Mouse (Mus musculus): ENCODE measurements around the gene Tyro3.

Tyro3 gene

GRCm38 (mm10) chr2:119797279-119797783 lies at the start of gene Tyro3:
TSS of gene Tyro3 (plus strand) at chr2:119797733.
- DNase-seq (ENCODE audit: inconsistent age in 2 of 2, low spot score in 1 of 2), result no peak

- no peak for DNase-seq (ENCODE audit: inconsistent age in 2 of 2, low spot score in 1 of 2)
Observed at GRCm38 (mm10) chr2:119749260-119749659, 48.3 kb upstream of the Tyro3 start.

- DNase-seq (ENCODE audit: inconsistent age in 2 of 2, low spot score in 1 of 2), result no peak
Observed at GRCm38 (mm10) chr2:119757601-119758100, 39.9 kb upstream of the Tyro3 start.

- peak; percentile 41 to 69 for DNase-seq (ENCODE audit: inconsistent age in 2 of 2, low spot score in 1 of 2)
Observed at GRCm38 (mm10) chr2:119758101-119758843, 39.3 kb upstream of the Tyro3 start.

- no peak for DNase-seq (ENCODE audit: inconsistent age in 2 of 2, low spot score in 1 of 2)
Observed at GRCm38 (mm10) chr2:119758844-119759835, 38.4 kb upstream of the Tyro3 start.

GRCm38 (mm10) chr2:119760251-119760650 lies 37.3 kb upstream of the Tyro3 start, which contains the start of gene Ltk:
TSS of gene Ltk (minus strand) at chr2:119760431.
- no peak for DNase-seq (ENCODE audit: inconsistent age in 2 of 2, low spot score in 1 of 2)

- no peak for DNase-seq (ENCODE audit: inconsistent age in 2 of 2, low spot score in 1 of 2)
Observed at GRCm38 (mm10) chr2:119762276-119762675, 35.3 kb upstream of the Tyro3 start.

GRCm38 (mm10) chr2:119763924-119764323 lies 33.6 kb upstream of the Tyro3 start:
- no peak for DNase-seq (ENCODE audit: inconsistent age in 2 of 2, low spot score in 1 of 2)

- no peak for DNase-seq (ENCODE audit: inconsistent age in 2 of 2, low spot score in 1 of 2)
Observed at GRCm38 (mm10) chr2:119767246-119767645, 30.3 kb upstream of the Tyro3 start.

GRCm38 (mm10) chr2:119787206-119787883 lies 10.2 kb upstream of the Tyro3 start, which contains the start of gene Rpap1:
TSS of gene Rpap1 (minus strand) at chr2:119787537.
- peak; percentile 84 to 94 for DNase-seq (ENCODE audit: inconsistent age in 2 of 2, low spot score in 1 of 2)

GRCm38 (mm10) chr2:119789996-119790395 lies 7.5 kb upstream of the Tyro3 start:
- peak in 1 of 2 experiments; percentile 38 for DNase-seq (ENCODE audit: inconsistent age in 2 of 2, low spot score in 1 of 2)

- peak; percentile 51 to 83 for DNase-seq (ENCODE audit: inconsistent age in 2 of 2, low spot score in 1 of 2)
Observed at GRCm38 (mm10) chr2:119798246-119798927, 854 bp downstream of the Tyro3 start.

- peak; percentile 41 to 81 for DNase-seq (ENCODE audit: inconsistent age in 2 of 2, low spot score in 1 of 2)
Observed at GRCm38 (mm10) chr2:119799181-119799960, 1.8 kb downstream of the Tyro3 start.

- peak; percentile 19 to 60 for DNase-seq (ENCODE audit: inconsistent age in 2 of 2, low spot score in 1 of 2)
Observed at GRCm38 (mm10) chr2:119799961-119800550, 2.5 kb downstream of the Tyro3 start.

- DNase-seq (ENCODE audit: inconsistent age in 2 of 2, low spot score in 1 of 2), result no peak
Observed at GRCm38 (mm10) chr2:119800876-119801846, 3.6 kb downstream of the Tyro3 start.

- DNase-seq (ENCODE audit: inconsistent age in 2 of 2, low spot score in 1 of 2), result no peak
Observed at GRCm38 (mm10) chr2:119802767-119803617, 5.5 kb downstream of the Tyro3 start.
